ENCODE assay signal across 9 mouse cellular contexts in genomic region chr13:41250318-41250981, GRCm38 (mm10). TPM values are rescaled to one million over a fixed set of nuclear protein-coding genes. Genes with fewer than 3 reads are reported as not detected.
DNase-seq lines count a peak whose midpoint lies in the region; ATAC-seq and TF ChIP-seq lines count a peak whose summit lies in the region.
"Had no signal": no experiment of that assay in that cellular context is flagged by ENCODE, and none has a peak within 500 bp of the region (broad histone marks: within the 10 kb centered on the region; RNA-seq: fewer than 3 reads in every experiment).

No protein-coding gene starts in this region.

- intact Hi-C loops in gastrocnemius, postnatal 36 days (cut with DNase I) = no loop called here

- no peaks in the 10 kb centered on the region for H3K4me1 ChIP-seq in embryonic facial prominence, embryonic 11.5 days (ENCODE audit: control insufficient read depth, insufficient read depth, low read length)
- H3K4me1 ChIP-seq in intestine, postnatal 0 days (replicated peaks; ENCODE audit: control insufficient read depth, insufficient read depth, low read length) = no peaks in the 10 kb centered on the region; the same call in 1 of the 2 replicates
- no peaks in the 10 kb centered on the region; the same call in 1 of the 2 replicates for H3K4me1 ChIP-seq in midbrain, embryonic 11.5 days (ENCODE audit: control insufficient read depth, insufficient read depth, low read length)

- H3K36me3 ChIP-seq in embryonic facial prominence, embryonic 11.5 days (replicated peaks; ENCODE audit: control insufficient read depth, insufficient read depth, low read depth, low read length) = no peaks in the 10 kb centered on the region
- H3K36me3 ChIP-seq in intestine, postnatal 0 days (ENCODE audit: control insufficient read depth, insufficient read depth) = no peaks in the 10 kb centered on the region
- no peaks in the 10 kb centered on the region for H3K36me3 ChIP-seq in midbrain, embryonic 11.5 days (ENCODE audit: control insufficient read depth, insufficient read depth, low read length)

- H3K9me3 ChIP-seq in embryonic facial prominence, embryonic 11.5 days (replicated peaks; ENCODE audit: control insufficient read depth, low read length) = no peaks in the 10 kb centered on the region
- no peaks in the 10 kb centered on the region for H3K9me3 ChIP-seq in intestine, postnatal 0 days (ENCODE audit: control insufficient read depth)
- H3K9me3 ChIP-seq in midbrain, embryonic 11.5 days (ENCODE audit: control insufficient read depth, low read length) = no peaks in the 10 kb centered on the region

- TF ChIP-seq CTCF in layer of hippocampus, adult 2 months (conservative IDR thresholded peaks at IDR 0.05) = no peak
- no peak for TF ChIP-seq CTCF in intestine, postnatal 0 days (IDR thresholded peaks at IDR 0.05; ENCODE audit: low read depth)

- peak overlapping the region; percentile 69 for H3K4me3 ChIP-seq in layer of hippocampus, adult 2 months
- H3K4me3 ChIP-seq in embryonic facial prominence, embryonic 11.5 days (ENCODE audit: low read depth, low read length) = peak overlapping the region; percentile 77
- peak overlapping the region; percentile 91 for H3K4me3 ChIP-seq in intestine, postnatal 0 days (ENCODE audit: low read depth, low read length)
- peak overlapping the region; percentile 67 for H3K4me3 ChIP-seq in midbrain, embryonic 11.5 days (ENCODE audit: low read depth, low read length)

- no peak for DNase-seq in layer of hippocampus, adult 2 months (ENCODE audit: low spot score in 2 of 2)
- DNase-seq in layer of hippocampus, postnatal 36 days = no peak
- peak; percentile 30 for DNase-seq in NIH3T3 (ENCODE audit: low read depth)
- peak; percentile 42 for DNase-seq in embryonic facial prominence, embryonic 11.5 days (ENCODE audit: low spot score)
- DNase-seq in midbrain, embryonic 11.5 days (ENCODE audit: low spot score, missing footprints) = no peak
- no peak for DNase-seq in gastrocnemius, postnatal 36 days
- no peak for DNase-seq in layer of hippocampus, adult 11-12 months (ENCODE audit: low spot score)

- peak overlapping the region; percentile 99 for H3K27ac ChIP-seq in layer of hippocampus, adult 2 months
- peak overlapping the region; percentile 62 for H3K27ac ChIP-seq in embryonic facial prominence, embryonic 11.5 days (replicated peaks; ENCODE audit: low read depth, low read length)
- peak overlapping the region; percentile 91; the same call in 1 of the 2 replicates for H3K27ac ChIP-seq in intestine, postnatal 0 days (ENCODE audit: low read depth, low read length)
- H3K27ac ChIP-seq in midbrain, embryonic 11.5 days (ENCODE audit: low read depth, low read length) = peak overlapping the region; percentile 60; the same call in 1 of the 2 replicates

- peak overlapping the region; percentile 78 for H3K9ac ChIP-seq in embryonic facial prominence, embryonic 11.5 days (replicated peaks; ENCODE audit: low read length)
- H3K9ac ChIP-seq in intestine, postnatal 0 days (ENCODE audit: low read depth, low read length) = peak overlapping the region; percentile 81
- H3K9ac ChIP-seq in midbrain, embryonic 11.5 days (ENCODE audit: low read length) = peak overlapping the region; percentile 78

- 1% methylated on average over 27 of the region's 27 CpGs for WGBS in embryonic facial prominence, embryonic 11.5 days
- under 1% methylated on average over 27 of the region's 27 CpGs for WGBS in intestine, postnatal 0 days
- WGBS in midbrain, embryonic 11.5 days = 3% methylated on average over 27 of the region's 27 CpGs

- H3K27me3 ChIP-seq in embryonic facial prominence, embryonic 11.5 days (ENCODE audit: control insufficient read depth, insufficient read depth, low read length) = no peaks in the 10 kb centered on the region
- H3K27me3 ChIP-seq in intestine, postnatal 0 days (replicated peaks; ENCODE audit: control insufficient read depth, insufficient read depth, low read length) = no peaks in the 10 kb centered on the region
- no peaks in the 10 kb centered on the region for H3K27me3 ChIP-seq in midbrain, embryonic 11.5 days (ENCODE audit: control insufficient read depth, insufficient read depth, low read length)

- ATAC-seq in embryonic facial prominence, embryonic 11.5 days (replicated peaks; ENCODE audit: insufficient number of reproducible peaks, low FRiP score, low TSS enrichment, low read depth) = no peak
- no peak for ATAC-seq in intestine, postnatal 0 days
- no peak for ATAC-seq in midbrain, embryonic 11.5 days (ENCODE audit: low FRiP score)

- peak overlapping the region; percentile 74 for H3K4me2 ChIP-seq in embryonic facial prominence, embryonic 11.5 days (ENCODE audit: low read depth, low read length)
- peak overlapping the region; percentile 86 for H3K4me2 ChIP-seq in intestine, postnatal 0 days (replicated peaks; ENCODE audit: low read depth)
- H3K4me2 ChIP-seq in midbrain, embryonic 11.5 days = peak overlapping the region; percentile 62

RNA-seq across cellular contexts. Expression of gene Smim13, which starts 0.8 kb away (rescaled TPM):
- 100 to 1,000 TPM; 141 to 143 TPM for total RNA-seq in layer of hippocampus, adult 2 months (2021)
- total RNA-seq in layer of hippocampus, postnatal 36 days (2021) = 100 to 1,000 TPM; 140 to 159 TPM
- 15.1 and 15.3 TPM in 2 replicates for polyA plus RNA-seq in embryonic facial prominence, embryonic 11.5 days (2014; fragmentation: Nextera tagmentation; extraction: Ambion mirVana)
- polyA plus RNA-seq in intestine, postnatal 0 days (2015; fragmentation: Nextera tagmentation; extraction: Ambion mirVana) = 4.8 and 5.3 TPM in 2 replicates
- polyA plus RNA-seq in midbrain, embryonic 11.5 days (2014; fragmentation: Nextera tagmentation; extraction: Ambion mirVana) = 13.2 and 13.7 TPM in 2 replicates
- 10 to 100 TPM; 36.6 to 37.9 TPM for total RNA-seq in gastrocnemius, postnatal 36 days (2021)

RNA-seq across cellular contexts. Expression of gene Gm17364, which starts 23.3 kb away (rescaled TPM):
- not detected for total RNA-seq in layer of hippocampus, adult 2 months (2021)
- not detected for total RNA-seq in layer of hippocampus, postnatal 36 days (2021)
- polyA plus RNA-seq in embryonic facial prominence, embryonic 11.5 days (2014; fragmentation: Nextera tagmentation; extraction: Ambion mirVana) = not detected in 2 replicates
- not detected in 2 replicates for polyA plus RNA-seq in intestine, postnatal 0 days (2015; fragmentation: Nextera tagmentation; extraction: Ambion mirVana)
- polyA plus RNA-seq in midbrain, embryonic 11.5 days (2014; fragmentation: Nextera tagmentation; extraction: Ambion mirVana) = not detected in 2 replicates
- not detected for total RNA-seq in gastrocnemius, postnatal 36 days (2021)
- total RNA-seq: layer of hippocampus, adult 8-10 months had no signal

RNA-seq across cellular contexts. Expression of gene Elovl2, which starts 30.2 kb away (rescaled TPM):
- total RNA-seq in layer of hippocampus, adult 2 months (2021) = 10 to 100 TPM; 16.2 to 16.9 TPM
- 10 to 100 TPM; 17.4 to 18.0 TPM for total RNA-seq in layer of hippocampus, postnatal 36 days (2021)
- polyA plus RNA-seq in embryonic facial prominence, embryonic 11.5 days (2014; fragmentation: Nextera tagmentation; extraction: Ambion mirVana) = 22.7 and 24.1 TPM in 2 replicates
- 5.6 and 6.5 TPM in 2 replicates for polyA plus RNA-seq in intestine, postnatal 0 days (2015; fragmentation: Nextera tagmentation; extraction: Ambion mirVana)
- polyA plus RNA-seq in midbrain, embryonic 11.5 days (2014; fragmentation: Nextera tagmentation; extraction: Ambion mirVana) = 48.3 and 56.3 TPM in 2 replicates
- under 1 TPM in 1 of 2 experiments, not detected in 1; 0.05 TPM for total RNA-seq in gastrocnemius, postnatal 36 days (2021)

Comparison
In these comparisons a context has a peak if more than half of its experiments do, and no peak if none do; other contexts are left out.
1. DNase-seq: peak in NIH3T3 (single experiment) and embryonic facial prominence, embryonic 11.5 days (single experiment); none in layer of hippocampus, adult 2 months (0 of 2), layer of hippocampus, postnatal 36 days (0 of 2), midbrain, embryonic 11.5 days (single experiment), gastrocnemius, postnatal 36 days (0 of 2) and layer of hippocampus, adult 11-12 months (single experiment).
2. RNA of gene Elovl2, which starts 30.2 kb away (total RNA-seq): 17.4 to 18.0 TPM in layer of hippocampus, postnatal 36 days and 16.2 to 16.9 TPM in layer of hippocampus, adult 2 months; 0.05 TPM in gastrocnemius, postnatal 36 days; every median in the first group is over 10 times any median in the second.
3. Peak in every context shown above with its lines, with median percentiles within 50 percentile points of each other: H3K27ac ChIP-seq, H3K4me3 ChIP-seq, H3K4me2 ChIP-seq and H3K9ac ChIP-seq.